Mouse (Mus musculus) spleen, postnatal 10 days (tissue): ENCODE data around the gene Ppp1r3c.
"Not testable (repeated sequence)": the region's sequence is repeated elsewhere in the genome, so short reads cannot be mapped to it uniquely, and the experiment has no call there.

Experiments
- DNase-seq, 2 experiments: peaks; one replicate each; pipeline ENCODE4 v3.0.0; 2021 to 2022; ENCODE audit warnings: low spot score in 2 of 2

Gene Ppp1r3c

GRCm38 (mm10) chr19:36736537-36736936, at the start of gene Ppp1r3c:
Ppp1r3c (minus strand) TSS chr19:36736653.
- peak; percentile 5 to 53 for DNase-seq

GRCm38 (mm10) chr19:36783179-36783578, 46.7 kb upstream of the Ppp1r3c start:
- no peak for DNase-seq

- DNase-seq, result no peak
Measured at GRCm38 (mm10) chr19:36782591-36782990, 46.1 kb upstream of the Ppp1r3c start.

- DNase-seq, result no peak
Measured at GRCm38 (mm10) chr19:36781996-36782395, 45.5 kb upstream of the Ppp1r3c start.

GRCm38 (mm10) chr19:36780375-36780774, 43.9 kb upstream of the Ppp1r3c start:
- no peak for DNase-seq

- DNase-seq, result no peak
Measured at GRCm38 (mm10) chr19:36779765-36780164, 43.3 kb upstream of the Ppp1r3c start.

GRCm38 (mm10) chr19:36775531-36775930, 39.1 kb upstream of the Ppp1r3c start:
- no peak for DNase-seq

- DNase-seq, result no peak
Measured at GRCm38 (mm10) chr19:36773716-36774459, 37.4 kb upstream of the Ppp1r3c start.

- DNase-seq, result no peak
Measured at GRCm38 (mm10) chr19:36768084-36768483, 31.6 kb upstream of the Ppp1r3c start.

GRCm38 (mm10) chr19:36764451-36764850, 28.0 kb upstream of the Ppp1r3c start:
- no peak for DNase-seq

GRCm38 (mm10) chr19:36748996-36749395, 12.5 kb upstream of the Ppp1r3c start:
- no peak for DNase-seq

- no peak for DNase-seq
Measured at GRCm38 (mm10) chr19:36742331-36742730, 5.9 kb upstream of the Ppp1r3c start.

GRCm38 (mm10) chr19:36739566-36740211, 3.2 kb upstream of the Ppp1r3c start:
- DNase-seq, result no peak

GRCm38 (mm10) chr19:36738009-36738408, 1.6 kb upstream of the Ppp1r3c start:
- DNase-seq, result no peak

GRCm38 (mm10) chr19:36737087-36737486, 634 bp upstream of the Ppp1r3c start:
- DNase-seq, result no peak

GRCm38 (mm10) chr19:36734308-36735038, 2.0 kb downstream of the Ppp1r3c start:
- DNase-seq, result no peak

- no peak for DNase-seq
Measured at GRCm38 (mm10) chr19:36733191-36733943, 3.1 kb downstream of the Ppp1r3c start.

GRCm38 (mm10) chr19:36731310-36731709, 5.1 kb downstream of the Ppp1r3c start:
- no peak for DNase-seq

- DNase-seq, result not testable (repeated sequence)
Measured at GRCm38 (mm10) chr19:36730414-36730813, 6.0 kb downstream of the Ppp1r3c start.

GRCm38 (mm10) chr19:36728741-36729460, 7.6 kb downstream of the Ppp1r3c start:
- DNase-seq, result no peak

- no peak for DNase-seq
Measured at GRCm38 (mm10) chr19:36724970-36725369, 11.5 kb downstream of the Ppp1r3c start.
